Mouse (Mus musculus) liver, embryonic 14.5 days (tissue): ENCODE data around the gene Vmp1.

ENCODE experiments used
- CTCF ChIP-seq: IDR thresholded peaks from 2 replicates; pipeline ENCODE4 v1.5.1; 2016; ENCODE audit warnings: antibody characterized with exemption, low read depth, control low read depth
- EP300 ChIP-seq: IDR thresholded peaks from 2 replicates; pipeline ENCODE4 v1.6.1; 2016; ENCODE audit warnings: antibody characterized with exemption, low read depth

DNA sequence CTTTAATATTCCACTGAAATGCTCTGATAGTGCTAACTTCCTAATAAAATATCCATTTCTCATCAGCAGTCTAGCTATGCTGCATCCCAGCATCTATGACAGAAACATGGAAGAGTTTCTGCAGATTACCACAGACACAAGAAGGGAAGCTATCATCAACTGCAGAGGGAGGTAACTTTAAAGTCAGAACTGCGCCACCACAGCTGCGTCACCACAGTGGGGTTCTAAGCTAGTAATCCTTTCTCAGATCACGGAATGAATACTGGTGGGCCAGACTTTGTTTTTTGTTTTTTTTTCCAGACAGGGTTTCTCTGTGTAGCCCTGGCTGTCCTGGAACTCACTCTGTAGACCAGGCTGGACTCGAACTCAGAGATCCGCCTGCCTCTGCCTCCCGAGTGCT, 88.3 kb downstream of the Vmp1 start:
- TF ChIP-seq CTCF (no peak), EP300 (no peak)
